Mouse (Mus musculus): ENCODE data around the gene Ms4a7. TPM values are rescaled to one million over a fixed set of nuclear protein-coding genes. Genes with fewer than 3 reads are reported as not detected.

Gene Ms4a7
- polyA plus RNA-seq, 1 experiment = not detected

- TF ChIP-seq GATA1 (IDR thresholded peaks at IDR 0.05; ENCODE audit: low read length) = no peak
These were observed 43.0 kb downstream of the Ms4a7 start for GRCm38 (mm10) chr19:11292990-11293389.

- TF ChIP-seq GATA1 (IDR thresholded peaks at IDR 0.05; ENCODE audit: low read length) = no peak
These were observed 52.2 kb downstream of the Ms4a7 start, which contains the start of gene Ms4a5 for GRCm38 (mm10) chr19:11283773-11284172. Gene Ms4a5 (minus strand): TSS chr19:11283873.

- TF ChIP-seq GATA1 (IDR thresholded peaks at IDR 0.05; ENCODE audit: low read length) = no peak
These were observed 55.7 kb downstream of the Ms4a7 start for GRCm38 (mm10) chr19:11280223-11280622.

GRCm38 (mm10) chr19:11276431-11276830 is 59.5 kb downstream of the Ms4a7 start:
- TF ChIP-seq GATA1 (IDR thresholded peaks at IDR 0.05; ENCODE audit: low read length) = no peak

Other genes starting within 250 kb of the Ms4a7 start
- gene 1700017D01Rik, start 205.3 kb downstream of the Ms4a7 start, polyA plus RNA-seq (2012) = not detected in 2 replicates
- gene 1700025F22Rik, start 170.8 kb downstream of the Ms4a7 start, polyA plus RNA-seq (2012) = not detected in 2 replicates
- not detected in 2 replicates for gene Ms4a13, start 139.4 kb downstream of the Ms4a7 start, polyA plus RNA-seq (2012)
- gene Ms4a12, start 103.7 kb downstream of the Ms4a7 start, polyA plus RNA-seq (2012) = not detected in 2 replicates
- not detected in 2 replicates for gene Ms4a1, start 69.9 kb downstream of the Ms4a7 start, polyA plus RNA-seq (2012)
- gene Ms4a5, start 52.3 kb downstream of the Ms4a7 start, polyA plus RNA-seq (2012) = not detected in 2 replicates
- gene Ms4a14, start 21.7 kb downstream of the Ms4a7 start, polyA plus RNA-seq (2012) = not detected in 2 replicates
- not detected in 2 replicates for gene Ms4a4a, start 39.4 kb upstream of the Ms4a7 start, polyA plus RNA-seq (2012)
- gene Ms4a4c, start 68.6 kb upstream of the Ms4a7 start, polyA plus RNA-seq (2012) = not detected in 2 replicates
- gene Ms4a4b, start 107.4 kb upstream of the Ms4a7 start, polyA plus RNA-seq (2012) = not detected in 2 replicates
- not detected in 2 replicates for gene Ms4a6c, start 133.2 kb upstream of the Ms4a7 start, polyA plus RNA-seq (2012)
- gene Gm8369, start 149.8 kb upstream of the Ms4a7 start, polyA plus RNA-seq (2012) = not detected in 2 replicates
- not detected in 2 replicates for gene Ms4a6b, start 180.4 kb upstream of the Ms4a7 start, polyA plus RNA-seq (2012)
- not detected in 2 replicates for gene Ms4a4d, start 200.7 kb upstream of the Ms4a7 start, polyA plus RNA-seq (2012)